Mouse (Mus musculus) CH12.LX (cell line): ENCODE data around the gene Tia1.

Experiments
- CTCF ChIP-seq, 2 experiments: IDR thresholded peaks in 1 of 2; conservative IDR thresholded peaks in 1 of 2; 2 replicates each; pipeline ENCODE4 v1.5.1; 2011 to 2012; ENCODE audit warnings: low read depth in 2 of 2, low read length in 2 of 2, improper control_type of control experiment in 1 of 2, inconsistent platforms in 1 of 2, mild to moderate bottlenecking in 1 of 2, moderate library complexity in 1 of 2
- E2F4 ChIP-seq: IDR thresholded peaks from 2 replicates; pipeline ENCODE4 v1.6.1; 2011; ENCODE audit warnings: low read depth, low read length, improper control_type of control experiment; ENCODE audit not compliant: insufficient replicate concordance
- EP300 ChIP-seq: IDR thresholded peaks from 2 replicates; pipeline ENCODE4 v1.6.1; 2011; ENCODE audit warnings: low read length, improper control_type of control experiment
- NELFE ChIP-seq: IDR thresholded peaks from 2 replicates; pipeline ENCODE4 v1.6.1; 2011; ENCODE audit warnings: low read depth, low read length, improper control_type of control experiment
- POLR2A ChIP-seq: IDR thresholded peaks from 2 replicates; pipeline ENCODE4 v1.6.1; 2011; ENCODE audit warnings: low read depth, mild to moderate bottlenecking, improper control_type of control experiment, low read length
- POLR2AphosphoS2 ChIP-seq: IDR thresholded peaks from 2 replicates; pipeline ENCODE4 v1.6.1; 2011; ENCODE audit warnings: low read depth, low read length, improper control_type of control experiment
- RCOR1 ChIP-seq: conservative IDR thresholded peaks from 2 replicates; pipeline ENCODE4 v1.6.1; 2012; ENCODE audit warnings: low read depth, mild to moderate bottlenecking, inconsistent platforms, low read length, improper control_type of control experiment
- TBP ChIP-seq: conservative IDR thresholded peaks from 2 replicates; pipeline ENCODE4 v1.6.1; 2011; ENCODE audit warnings: low read depth, low read length, improper control_type of control experiment
- TCF12 ChIP-seq: IDR thresholded peaks from 2 replicates; pipeline ENCODE4 v1.6.1; 2014; ENCODE audit warnings: low read depth, mild to moderate bottlenecking, inconsistent platforms, low read length, improper control_type of control experiment
- USF1 ChIP-seq: IDR thresholded peaks from 2 replicates; pipeline ENCODE4 v1.6.1; 2014; ENCODE audit warnings: low read depth, mild to moderate bottlenecking, inconsistent platforms, low read length, improper control_type of control experiment
- ZMIZ1 ChIP-seq: IDR thresholded peaks from 2 replicates; pipeline ENCODE4 v1.6.1; 2012; ENCODE audit warnings: low read depth, mild to moderate bottlenecking, inconsistent platforms, low read length, improper control_type of control experiment

- no peak for TF ChIP-seq POLR2A
- TF ChIP-seq TCF12: no peak
- no peak for TF ChIP-seq EP300
- no peak for TF ChIP-seq CTCF (conservative IDR thresholded peaks at IDR 0.05 in 1 of 2, IDR thresholded peaks at IDR 0.05 in 1 of 2; ENCODE audit: low read depth in 2 of 2, low read length in 2 of 2)
- no peak for TF ChIP-seq ZMIZ1
- TF ChIP-seq USF1: no peak
- TF ChIP-seq RCOR1: no peak
- no peak for TF ChIP-seq NELFE
- no peak for TF ChIP-seq TBP
- no peak for TF ChIP-seq E2F4
- TF ChIP-seq POLR2AphosphoS2: no peak
Observed at GRCm38 (mm10) chr6:86406306-86406705, 2.3 kb downstream of the Tia1 start.
